Mouse (Mus musculus) liver, embryonic 16.5 days (tissue): ENCODE measurements at regions not wholly inside any gene's neighbourhood (a gene's known extent, or its start where the extent isn't known, plus 50 kb on each side); places are given as distances from the start of the nearest gene placed in this dataset.

ENCODE experiments used
- ATAC-seq: fragments of 200-750 bp; cut with Nextera tagmentation; 2 replicates; pipeline ENCODE4 v1.8.0; 2017; ENCODE audit warnings: low read depth, mild to moderate bottlenecking, moderate number of reproducible peaks, moderate library complexity
- H3K27ac ChIP-seq: fragments of 300-500 bp; sonication (generic); 2 replicates; pipeline ENCODE4 v1.5.1; 2014; ENCODE audit warnings: mild to moderate bottlenecking, low read length
- H3K27me3 ChIP-seq: fragments of 300-500 bp; sonication (generic); 2 replicates; pipeline ENCODE4 v1.6.1; 2014; ENCODE audit warnings: low read depth, low read length, mixed read lengths; ENCODE audit not compliant: control insufficient read depth, insufficient read depth
- H3K36me3 ChIP-seq: fragments of 300-500 bp; sonication (generic); 2 replicates; pipeline ENCODE4 v1.6.1; 2014; ENCODE audit warnings: mild to moderate bottlenecking; ENCODE audit not compliant: control insufficient read depth, insufficient read depth
- H3K4me1 ChIP-seq: fragments of 300-500 bp; sonication (generic); 2 replicates; pipeline ENCODE4 v1.6.1; 2014; ENCODE audit warnings: low read depth, low read length, mixed read lengths; ENCODE audit not compliant: control insufficient read depth
- H3K4me2 ChIP-seq: fragments of 300-500 bp; sonication (generic); 2 replicates; pipeline ENCODE4 v1.6.1; 2014; ENCODE audit warnings: low read depth, low read length, mixed read lengths
- H3K4me3 ChIP-seq: fragments of 300-500 bp; sonication (generic); 2 replicates; pipeline ENCODE4 v1.5.1; 2014; ENCODE audit warnings: low read depth, mild to moderate bottlenecking, low read length
- H3K9ac ChIP-seq: fragments of 300-500 bp; sonication (generic); 2 replicates; pipeline ENCODE4 v1.6.1; 2014; ENCODE audit warnings: low read depth, low read length
- H3K9me3 ChIP-seq: fragments of 300-500 bp; sonication (generic); replicated peaks from 2 replicates; pipeline ENCODE4 v1.6.1; 2016; ENCODE audit warnings: low read length; ENCODE audit not compliant: control insufficient read depth
- WGBS: fragments of 180-500 bp; shearing (Covaris S2); extraction: QIAGEN DNeasy Blood & Tissue Kit; methylation state at CpG from one replicate; pipeline ENCODE4 v1.1.7; 2014; ENCODE audit not compliant: insufficient replicate concordance; 5-methylcytosine and 5-hydroxymethylcytosine counted together

DNA sequence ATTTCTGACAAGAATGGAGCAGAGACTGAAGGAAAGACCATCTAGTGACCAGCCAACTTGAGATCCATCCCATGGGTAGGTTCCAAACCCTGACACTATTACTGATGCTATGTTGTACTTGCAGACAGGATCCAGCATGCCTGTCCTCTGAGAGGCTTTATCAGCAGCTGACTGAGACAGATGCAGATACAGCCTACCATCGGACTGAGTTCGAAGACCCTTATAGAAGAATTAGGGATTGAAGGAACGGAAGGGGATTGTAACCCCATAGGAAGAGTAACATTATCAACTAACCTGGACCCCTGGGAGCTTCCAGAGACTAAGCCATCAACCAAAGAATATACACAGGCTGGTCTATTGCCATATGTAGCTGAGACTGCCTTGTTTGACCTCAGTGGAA lies 183.1 kb upstream of the Adcy2 start:
- no peak for ATAC-seq
- Histone ChIP-seq H3K9me3 (no peaks in the 10 kb centered on the region), H3K9ac (no peak overlapping the region), H3K36me3 (no peaks in the 10 kb centered on the region), H3K27ac (no peak overlapping the region), H3K4me3 (no peak overlapping the region), H3K4me1 (no peaks in the 10 kb centered on the region), H3K4me2 (no peak overlapping the region), H3K27me3 (no peaks in the 10 kb centered on the region)
- WGBS: 78% methylated on average over 3 of the region's 3 CpGs

DNA sequence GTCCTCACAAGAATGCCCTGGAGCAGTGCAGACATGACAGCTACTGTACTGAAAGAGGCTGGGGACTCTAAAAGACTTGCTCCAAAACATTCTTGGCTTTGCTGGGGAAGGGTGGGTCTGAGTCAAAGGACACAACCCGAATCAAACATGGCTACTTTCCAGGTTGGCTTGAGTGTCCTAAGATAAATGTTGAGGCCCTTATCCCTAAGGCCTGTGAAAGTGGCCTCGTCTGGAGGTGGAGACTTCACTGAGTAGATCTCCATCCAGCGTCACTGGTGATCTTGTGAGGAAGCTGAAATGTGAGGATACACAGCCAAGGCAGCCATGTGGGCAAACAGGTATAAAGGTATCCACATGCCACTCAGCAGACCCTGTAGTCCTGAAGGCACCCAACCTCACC lies 191.3 kb upstream of the Adcy2 start:
- Histone ChIP-seq H3K4me3 (no peak overlapping the region), H3K36me3 (no peaks in the 10 kb centered on the region), H3K9ac (no peak overlapping the region), H3K4me2 (no peak overlapping the region), H3K27ac (no peak overlapping the region), H3K4me1 (no peaks in the 10 kb centered on the region), H3K9me3 (no peaks in the 10 kb centered on the region), H3K27me3 (no peaks in the 10 kb centered on the region)
- no peak for ATAC-seq
- WGBS: 41% methylated on average over 3 of the region's 3 CpGs

DNA sequence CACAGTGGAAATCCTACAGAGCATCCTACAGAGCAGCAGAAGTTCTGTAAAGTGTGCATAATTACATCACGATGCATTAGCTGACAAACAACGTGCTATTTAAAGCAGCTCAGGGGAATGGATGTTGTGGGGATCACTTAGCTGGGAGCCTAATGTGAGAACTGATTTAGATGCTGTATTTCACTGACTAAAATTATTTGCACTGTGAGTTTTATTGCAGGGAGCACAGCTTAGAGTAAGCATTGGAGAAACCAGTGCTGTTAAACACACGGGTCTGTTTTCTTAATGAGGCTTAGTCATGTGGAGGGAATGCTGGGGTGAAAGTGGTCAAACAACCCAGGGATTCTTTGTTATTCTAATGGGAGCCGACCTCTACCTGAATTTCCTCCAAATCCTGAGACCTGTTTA lies 197.1 kb upstream of the Adcy2 start:
- Histone ChIP-seq H3K4me2 (no peak overlapping the region), H3K9me3 (no peaks in the 10 kb centered on the region), H3K36me3 (no peaks in the 10 kb centered on the region), H3K9ac (no peak overlapping the region), H3K4me1 (no peaks in the 10 kb centered on the region), H3K27ac (no peak overlapping the region), H3K4me3 (no peak overlapping the region), H3K27me3 (no peaks in the 10 kb centered on the region)
- ATAC-seq: no peak
- 5% methylated on average over 4 of the region's 4 CpGs for WGBS

DNA sequence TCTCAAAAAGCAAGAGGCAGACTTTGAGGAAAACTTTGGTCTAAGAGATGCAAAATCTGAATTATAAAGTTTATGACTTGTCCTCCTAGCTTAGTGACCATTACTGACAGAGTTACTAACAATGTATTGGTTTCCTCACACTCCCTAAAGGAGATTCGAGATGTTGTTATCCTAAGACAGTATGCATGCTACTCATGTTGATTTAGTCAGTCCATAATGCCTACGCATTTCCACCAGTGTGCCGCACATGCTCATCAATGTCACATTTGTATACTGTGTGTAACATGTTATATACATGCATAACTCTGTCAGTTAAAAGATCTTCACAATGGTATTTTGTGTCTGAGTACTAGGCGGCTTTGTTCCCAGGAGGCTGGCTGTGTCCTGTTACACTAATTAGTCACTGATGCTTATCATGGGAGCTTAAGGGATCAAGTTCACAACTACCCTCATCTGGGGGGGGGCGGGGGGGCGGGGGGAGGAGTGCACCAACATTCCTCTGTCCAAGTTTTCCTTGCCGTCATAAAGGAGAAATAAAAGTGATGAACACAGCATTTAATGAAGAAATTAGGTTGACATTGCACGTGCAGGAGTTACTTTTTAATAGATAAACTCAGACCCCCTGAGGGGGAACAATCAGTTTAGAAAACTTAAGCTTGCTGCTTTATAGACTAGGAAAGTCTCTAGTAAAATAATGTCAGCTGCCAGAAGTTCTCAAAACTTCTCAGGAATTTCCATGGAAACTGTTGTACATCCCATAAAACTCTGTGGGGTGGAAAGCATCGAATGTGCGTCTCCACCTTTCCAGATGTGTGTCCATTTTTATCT lies 208.6 kb upstream of the Adcy2 start:
- no peak overlapping the region for H3K4me3 ChIP-seq
- no peaks in the 10 kb centered on the region for H3K36me3 ChIP-seq
- WGBS: 61% methylated on average over 10 of the region's 10 CpGs
- H3K27ac ChIP-seq: no peak overlapping the region
- no peaks in the 10 kb centered on the region for H3K4me1 ChIP-seq
- no peaks in the 10 kb centered on the region for H3K27me3 ChIP-seq
- no peak overlapping the region for H3K9ac ChIP-seq
- no peak overlapping the region for H3K4me2 ChIP-seq
- no peaks in the 10 kb centered on the region for H3K9me3 ChIP-seq
- no peak for ATAC-seq

DNA sequence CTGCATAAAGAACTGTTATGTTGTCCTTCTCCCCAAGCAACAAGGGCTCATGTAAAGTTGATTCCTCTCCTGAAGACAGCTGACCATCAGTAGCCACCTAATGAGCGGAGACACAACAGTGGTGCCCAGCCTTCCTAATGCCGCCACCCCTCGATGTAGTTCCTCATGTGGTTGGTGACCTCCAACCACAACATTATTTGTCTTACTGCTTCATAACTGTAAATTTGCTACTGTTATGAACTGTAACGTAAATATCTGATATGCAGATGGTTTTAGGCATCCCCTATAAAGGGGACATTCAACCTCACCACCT lies 209.2 kb upstream of the Adcy2 start:
- no peaks in the 10 kb centered on the region for H3K9me3 ChIP-seq
- no peak overlapping the region for H3K27ac ChIP-seq
- no peak overlapping the region for H3K4me3 ChIP-seq
- H3K4me1 ChIP-seq: no peaks in the 10 kb centered on the region
- H3K27me3 ChIP-seq: no peaks in the 10 kb centered on the region
- WGBS: 57% methylated on average over 4 of the region's 4 CpGs
- H3K36me3 ChIP-seq: no peaks in the 10 kb centered on the region
- H3K9ac ChIP-seq: no peak overlapping the region
- ATAC-seq: no peak
- H3K4me2 ChIP-seq: no peak overlapping the region

GRCm38 (mm10) chr13:69216579-69216978 lies 217.2 kb upstream of the Adcy2 start:
- no peak overlapping the region for H3K4me3 ChIP-seq
- no peaks in the 10 kb centered on the region for H3K4me1 ChIP-seq
- H3K4me2 ChIP-seq: no peak overlapping the region
- H3K9me3 ChIP-seq: no peaks in the 10 kb centered on the region
- H3K9ac ChIP-seq: no peak overlapping the region
- ATAC-seq: no peak
- WGBS: 61% methylated on average over 3 of the region's 3 CpGs
- no peak overlapping the region for H3K27ac ChIP-seq
- no peaks in the 10 kb centered on the region for H3K27me3 ChIP-seq
- H3K36me3 ChIP-seq: no peaks in the 10 kb centered on the region

DNA sequence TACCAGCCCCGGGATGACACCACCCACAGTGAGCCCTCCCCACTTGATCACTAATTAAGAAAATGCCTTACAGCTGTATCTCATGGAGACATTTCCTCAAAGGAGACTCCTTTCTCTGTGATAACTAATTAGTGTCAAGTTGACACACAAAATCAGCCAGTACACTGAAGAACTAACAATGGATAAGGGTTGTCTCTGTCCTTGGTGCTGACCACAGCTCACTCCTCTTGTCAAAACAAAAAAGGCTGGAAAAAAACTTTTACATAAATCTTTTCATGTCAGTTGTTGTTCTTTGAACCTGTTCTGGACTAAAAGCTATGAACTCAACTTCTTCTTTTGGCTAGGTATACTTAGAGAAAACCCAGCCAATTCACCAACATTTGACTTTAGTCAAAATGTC lies 221.1 kb upstream of the Adcy2 start:
- ATAC-seq: no peak
- H3K36me3 ChIP-seq: no peaks in the 10 kb centered on the region
- H3K9ac ChIP-seq: no peak overlapping the region
- no peak overlapping the region for H3K4me3 ChIP-seq
- no peak overlapping the region for H3K27ac ChIP-seq
- H3K9me3 ChIP-seq: no peaks in the 10 kb centered on the region
- no peaks in the 10 kb centered on the region for H3K27me3 ChIP-seq
- 38% methylated on average over 1 of the region's 1 CpGs for WGBS
- no peaks in the 10 kb centered on the region for H3K4me1 ChIP-seq
- no peak overlapping the region for H3K4me2 ChIP-seq

DNA sequence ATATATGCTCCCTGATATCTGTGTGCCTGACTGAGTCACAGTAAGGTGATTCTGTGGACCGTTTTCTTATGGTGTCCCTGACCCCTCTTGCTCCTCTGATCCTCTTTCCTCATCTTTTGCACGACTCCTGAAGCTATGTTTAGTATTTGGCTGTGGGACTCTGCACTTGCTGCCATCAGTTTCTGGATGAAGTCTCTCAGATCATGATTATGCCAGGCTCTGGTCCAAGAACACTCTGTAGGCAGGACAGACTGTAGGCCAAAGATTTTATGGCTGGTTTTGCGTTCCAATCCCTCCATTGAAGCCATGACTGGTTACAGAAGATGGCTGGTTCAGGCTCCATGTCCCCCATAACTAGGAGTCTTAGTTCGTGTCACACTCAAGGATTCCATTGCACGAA lies 227.2 kb upstream of the Adcy2 start:
- H3K4me2 ChIP-seq: no peak overlapping the region
- H3K4me1 ChIP-seq: no peaks in the 10 kb centered on the region
- H3K27ac ChIP-seq: no peak overlapping the region
- no peak overlapping the region for H3K4me3 ChIP-seq
- no peak overlapping the region for H3K9ac ChIP-seq
- no peak for ATAC-seq
- WGBS: 34% methylated on average over 5 of the region's 5 CpGs
- no peaks in the 10 kb centered on the region for H3K36me3 ChIP-seq
- no peaks in the 10 kb centered on the region for H3K27me3 ChIP-seq
- H3K9me3 ChIP-seq: no peaks in the 10 kb centered on the region

GRCm38 (mm10) chr13:69230361-69230943 lies 231.1 kb upstream of the Adcy2 start:
- Histone ChIP-seq H3K4me1 (no peaks in the 10 kb centered on the region), H3K4me3 (no peak overlapping the region), H3K36me3 (no peaks in the 10 kb centered on the region), H3K4me2 (no peak overlapping the region), H3K9ac (no peak overlapping the region), H3K27me3 (no peaks in the 10 kb centered on the region), H3K27ac (no peak overlapping the region), H3K9me3 (no peaks in the 10 kb centered on the region; the same call in none of the 2 replicates)
- no peak for ATAC-seq
- WGBS: 38% methylated on average over 10 of the region's 10 CpGs
